Mouse (Mus musculus) adrenal gland, adult 8-10 months (tissue): ENCODE measurements around the gene Ccdc136. TPM values are rescaled to one million over a fixed set of nuclear protein-coding genes. Genes with fewer than 3 reads are reported as not detected.
A peak's percentile ranks its signal among the peaks of the same experiment; 100 is the strongest.

Source experiments
- DNase-seq: peaks from one replicate; pipeline ENCODE4 v3.0.0; 2022
- microRNA-seq, 2 experiments: library from miRNA; unstranded; fragments of <30 nt; microRNA quantifications; one replicate each; pipeline ENCODE4 v1.2.0; 2022
- total RNA-seq, 4 experiments: library from RNA; stranded (reverse); gene quantifications; 2 replicates each; pipeline ENCODE4 v1.2.4; 2022

Gene Ccdc136
- total RNA-seq, 4 experiments from 2014 or later: 4.4 to 13.1 (median 5.7) TPM

DNA sequence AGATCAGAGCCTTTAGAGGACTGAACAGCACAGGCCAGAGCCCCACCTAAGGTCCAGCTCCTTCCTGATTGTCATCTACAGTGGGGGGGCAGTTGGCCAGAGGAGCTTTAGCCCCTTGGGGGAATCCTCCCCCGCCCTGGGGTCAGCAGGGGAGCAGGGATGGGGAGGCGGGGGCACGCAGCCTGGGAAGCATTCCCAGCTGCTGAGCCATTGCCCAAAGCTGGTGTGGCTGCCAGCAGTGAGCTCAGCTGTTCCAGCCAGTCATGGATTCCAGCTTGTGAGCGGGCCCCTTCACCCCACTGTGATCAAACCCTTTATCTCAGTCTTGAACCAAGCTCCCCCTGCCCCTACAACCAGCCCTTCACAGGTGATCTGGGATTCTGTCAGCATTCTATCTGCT lies 43.1 kb downstream of the Ccdc136 start:
- DNase-seq: no peak

GRCm38 (mm10) chr6:29439789-29440188 lies 43.7 kb downstream of the Ccdc136 start:
- no peak for DNase-seq

DNA sequence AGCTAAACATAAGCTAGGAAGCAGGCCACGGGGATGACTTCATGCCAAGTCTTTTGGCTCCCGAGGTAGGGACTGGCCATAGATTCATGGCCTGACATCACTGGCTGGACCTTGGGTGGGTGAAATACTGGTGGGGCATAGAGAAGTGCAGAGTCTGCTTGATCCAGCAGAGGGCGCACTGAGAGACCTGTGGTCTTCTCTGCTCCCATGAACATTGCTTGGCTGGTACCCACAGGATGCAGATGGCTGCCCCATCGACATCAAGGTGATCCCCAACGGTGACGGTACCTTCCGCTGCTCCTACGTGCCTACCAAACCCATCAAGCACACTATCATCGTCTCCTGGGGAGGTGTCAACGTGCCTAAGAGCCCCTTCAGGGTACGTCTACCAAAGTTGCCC lies 48.7 kb downstream of the Ccdc136 start:
- DNase-seq: peak; percentile 22

DNA sequence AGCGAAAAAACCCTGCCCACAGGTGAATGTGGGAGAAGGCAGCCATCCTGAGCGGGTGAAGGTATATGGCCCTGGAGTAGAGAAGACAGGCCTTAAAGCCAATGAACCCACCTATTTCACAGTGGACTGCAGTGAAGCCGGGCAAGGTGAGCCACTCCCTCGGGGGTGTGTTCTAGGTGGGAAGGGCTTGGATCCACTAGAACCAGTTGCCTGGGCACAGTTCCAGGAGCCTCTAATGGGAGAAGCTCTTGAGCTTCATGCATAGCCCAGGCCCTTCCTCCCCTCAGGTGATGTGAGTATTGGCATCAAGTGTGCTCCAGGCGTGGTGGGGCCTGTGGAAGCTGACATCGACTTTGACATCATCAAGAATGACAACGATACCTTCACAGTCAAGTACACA lies 49.2 kb downstream of the Ccdc136 start:
- DNase-seq: no peak

GRCm38 (mm10) chr6:29449858-29450257 lies 53.7 kb downstream of the Ccdc136 start:
- no peak for DNase-seq

DNA sequence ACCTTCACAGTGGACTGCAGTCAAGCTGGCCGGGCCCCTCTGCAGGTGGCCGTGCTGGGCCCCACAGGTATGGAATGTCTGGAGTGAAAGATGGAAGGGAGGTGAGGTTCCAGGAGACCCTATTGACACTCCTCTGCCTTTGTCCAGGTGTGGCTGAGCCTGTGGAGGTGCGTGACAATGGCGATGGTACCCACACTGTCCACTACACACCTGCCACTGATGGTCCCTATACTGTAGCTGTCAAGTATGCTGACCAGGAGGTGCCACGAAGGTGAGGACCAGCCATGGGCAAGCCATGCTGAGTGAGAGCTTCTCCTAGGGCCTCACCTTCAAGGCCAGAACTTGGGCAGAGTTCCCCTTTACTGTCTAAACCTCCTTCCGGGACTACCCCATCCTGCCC lies 54.6 kb downstream of the Ccdc136 start:
- no peak for DNase-seq

DNA sequence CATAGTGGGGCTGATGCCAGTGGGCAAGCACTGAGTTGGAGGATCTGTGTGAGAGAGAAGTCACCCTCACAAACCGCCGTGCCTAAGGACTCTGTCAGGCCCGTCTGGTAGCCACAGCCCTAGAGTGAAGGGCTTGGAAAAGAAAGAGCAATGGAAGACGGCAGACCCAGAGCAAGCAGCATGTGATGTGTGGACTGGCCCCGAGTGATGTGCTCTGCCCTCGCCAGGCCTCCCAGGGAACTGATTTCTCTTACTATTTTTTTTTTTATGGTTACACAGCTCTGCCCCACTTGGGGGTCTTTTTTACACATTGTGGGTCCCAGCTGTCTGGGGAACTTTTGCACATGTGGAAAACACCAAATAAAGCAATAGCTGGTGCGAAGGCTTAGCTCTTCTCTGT lies 65.4 kb downstream of the Ccdc136 start:
- DNase-seq: no peak

- DNase-seq: no peak
Observed at GRCm38 (mm10) chr6:29463388-29463787, 67.3 kb downstream of the Ccdc136 start.

- DNase-seq: peak; percentile 86
Observed at GRCm38 (mm10) chr6:29467583-29468354, 71.7 kb downstream of the Ccdc136 start, which contains the start of gene Atp6v1f. Atp6v1f (plus strand) TSS chr6:29467718.

DNA sequence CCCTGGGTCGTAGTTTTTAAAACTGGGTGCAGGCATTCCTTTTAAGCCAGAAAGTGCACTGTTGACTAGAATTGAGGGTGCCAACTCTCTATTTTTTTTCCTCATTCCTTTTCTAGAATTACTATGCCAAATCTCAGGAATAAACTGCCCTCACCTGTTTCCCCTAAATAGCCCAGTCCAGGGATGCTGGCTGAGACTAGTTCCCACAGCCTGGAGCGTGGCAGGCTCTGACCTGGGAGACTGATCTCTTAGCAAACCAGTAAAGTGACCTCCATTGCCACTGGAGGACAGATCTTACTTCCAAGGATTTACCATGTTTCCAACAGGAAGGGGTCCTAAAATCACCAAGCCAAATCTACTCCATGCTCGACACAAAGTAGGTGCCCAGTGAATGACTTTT lies 72.7 kb downstream of the Ccdc136 start:
- no peak for DNase-seq

GRCm38 (mm10) chr6:29471137-29471536 lies 75.0 kb downstream of the Ccdc136 start, which contains the start of gene Atp6v1fnb:
Atp6v1fnb (plus strand) TSS chr6:29471437.
- DNase-seq: no peak

GRCm38 (mm10) chr6:29473941-29474691 lies 78.0 kb downstream of the Ccdc136 start:
- DNase-seq: peak; percentile 84

- no peak for DNase-seq
Observed at GRCm38 (mm10) chr6:29474736-29475135, 78.6 kb downstream of the Ccdc136 start.

Small RNA genes within 50 kb of the gene (microRNA-seq; reads per million reads assigned to microRNA genes)
- gene Gm26220: 0 reads per million in 2 experiments
- gene Gm44354: 0 reads per million in 2 experiments

Other genes with a start within 250 kb of the Ccdc136 start
- gene Rbm28, start 231.3 kb upstream of the Ccdc136 start, total RNA-seq: 10 to 100 TPM; 30.2 to 40.2 (median 35.0) TPM
- 1 to 10 TPM; 3.0 to 8.9 (median 4.8) TPM for gene Prrt4, start 216.7 kb upstream of the Ccdc136 start, total RNA-seq
- 10 to 100 TPM; 46.9 to 67.5 (median 53.0) TPM for gene Impdh1, start 179.9 kb upstream of the Ccdc136 start, total RNA-seq
- gene Hilpda, start 123.8 kb upstream of the Ccdc136 start, total RNA-seq: 1 to 10 TPM; 4.6 to 9.3 (median 7.7) TPM
- gene Fam71f2, start 116.7 kb upstream of the Ccdc136 start, total RNA-seq: under 1 TPM in 1 of 4 experiments, not detected in 3; 0.23 TPM
- not detected for gene Fam71f1, start 77.2 kb upstream of the Ccdc136 start, total RNA-seq
- 100 to 1,000 TPM; 121 to 136 (median 126) TPM for gene Calu, start 48.2 kb upstream of the Ccdc136 start, total RNA-seq
- not detected for gene Opn1sw, start 7.8 kb upstream of the Ccdc136 start, total RNA-seq
- 1 to 10 TPM; 2.9 to 8.6 (median 5.2) TPM for gene Flnc, start 36.9 kb downstream of the Ccdc136 start, total RNA-seq
- 100 to 1,000 TPM; 218 to 251 (median 230) TPM for gene Atp6v1f, start 71.4 kb downstream of the Ccdc136 start, total RNA-seq
- 1 to 10 TPM in 1 of 4 experiments, under 1 TPM in 2, not detected in 1; 0.38 to 1.5 (median 0.91) TPM for gene Atp6v1fnb, start 75.1 kb downstream of the Ccdc136 start, total RNA-seq
- gene Kcp, start 111.6 kb downstream of the Ccdc136 start, total RNA-seq: 1 to 10 TPM; 1.7 to 2.5 (median 1.8) TPM
- 1 to 10 TPM; 5.1 to 7.8 (median 7.7) TPM for gene Irf5, start 130.3 kb downstream of the Ccdc136 start, total RNA-seq
- gene Tnpo3, start 213.6 kb downstream of the Ccdc136 start, total RNA-seq: 10 to 100 TPM; 48.3 to 65.6 (median 61.3) TPM